Mouse (Mus musculus): ENCODE measurements around the gene Zfp366.

GRCm38 (mm10) chr13:99244896-99245295, 60.3 kb downstream of the Zfp366 start:
- no peak for TF ChIP-seq USF1 (IDR thresholded peaks at IDR 0.05; ENCODE audit: low read depth)
- TF ChIP-seq CTCF (IDR thresholded peaks at IDR 0.05; ENCODE audit: control insufficient read depth, insufficient read depth, insufficient read length) = no peak
- no peak for TF ChIP-seq MYOD1 (IDR thresholded peaks at IDR 0.05; ENCODE audit: control insufficient read depth, insufficient read length, low read depth)
- no peak for TF ChIP-seq MAX (IDR thresholded peaks at IDR 0.05)
